Mouse (Mus musculus) mature B cell (primary cell): ENCODE measurements around the gene Plxnc1.

Experiments
- in situ Hi-C: fragments of 300-500 bp; cut with MboI; formaldehyde crosslinking; loops from 2 replicates; pipeline ENCODE4 v1.14.3; 2019

Plxnc1 gene

GRCm38 (mm10) chr10:94947915-94948675 lies 3.5 kb upstream of the Plxnc1 start:
- in situ Hi-C loops, result loop anchor here (25.0 kb wide), 1 partner anchor 111 kb away; no protein-coding TSS in a partner anchor

- in situ Hi-C loops, result loop anchor here (25.0 kb wide), 1 partner anchor 110 kb away; no protein-coding TSS in a partner anchor
Observed at GRCm38 (mm10) chr10:94947386-94947785, 2.8 kb upstream of the Plxnc1 start.

GRCm38 (mm10) chr10:94945206-94945711 lies 624 bp upstream of the Plxnc1 start:
- in situ Hi-C loops, result loop anchor here (25.0 kb wide), 1 partner anchor 108 kb away; no protein-coding TSS in a partner anchor

DNA sequence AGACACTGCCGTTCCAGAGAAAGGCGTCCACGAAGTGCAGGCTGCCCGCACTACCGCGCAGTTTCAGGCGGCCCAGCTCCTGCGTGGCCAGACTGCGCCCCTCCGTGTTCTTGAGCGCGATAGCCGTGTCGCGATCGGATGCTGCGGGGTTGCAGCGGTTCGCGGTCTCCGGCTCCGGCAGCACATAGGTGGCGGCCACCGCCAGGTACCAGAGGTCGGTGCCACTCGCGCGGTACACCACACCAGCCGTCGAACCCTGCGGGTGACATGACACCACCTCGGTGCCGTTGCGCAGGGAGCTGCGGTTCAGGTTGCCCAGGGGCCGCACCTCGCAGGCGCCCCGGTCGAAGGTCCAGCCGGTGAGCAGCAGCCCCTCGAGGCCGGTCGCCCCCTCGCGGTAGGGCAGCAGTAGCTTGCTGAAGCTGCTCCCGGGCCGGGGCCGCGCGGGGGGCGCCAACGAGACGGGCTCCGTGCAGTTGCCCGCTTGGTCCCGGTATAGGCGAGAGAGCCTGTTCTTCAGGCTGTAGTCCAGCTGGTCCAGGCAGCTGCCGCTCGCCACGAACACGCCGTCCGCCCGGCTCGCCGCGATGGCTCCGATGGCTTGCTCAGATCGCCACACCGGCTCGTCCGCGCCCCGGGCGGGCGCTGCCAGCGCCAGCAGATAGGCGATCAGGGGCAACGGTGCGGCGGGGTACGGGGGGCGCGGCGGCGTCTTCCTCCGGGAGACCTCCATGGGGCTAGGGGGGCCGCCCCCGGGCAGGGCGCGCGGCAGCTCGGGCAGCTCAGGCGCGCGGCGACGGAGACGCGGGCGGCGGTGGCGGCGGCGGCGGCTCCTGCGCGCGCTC lies 567 bp downstream of the Plxnc1 start:
- in situ Hi-C loops, result loop anchor here (25.0 kb wide), 1 partner anchor 107 kb away; no protein-coding TSS in a partner anchor

- in situ Hi-C loops, result loop anchor here (25.0 kb wide), 1 partner anchor 106 kb away; no protein-coding TSS in a partner anchor
Observed at GRCm38 (mm10) chr10:94943401-94943845, 1.2 kb downstream of the Plxnc1 start.

DNA sequence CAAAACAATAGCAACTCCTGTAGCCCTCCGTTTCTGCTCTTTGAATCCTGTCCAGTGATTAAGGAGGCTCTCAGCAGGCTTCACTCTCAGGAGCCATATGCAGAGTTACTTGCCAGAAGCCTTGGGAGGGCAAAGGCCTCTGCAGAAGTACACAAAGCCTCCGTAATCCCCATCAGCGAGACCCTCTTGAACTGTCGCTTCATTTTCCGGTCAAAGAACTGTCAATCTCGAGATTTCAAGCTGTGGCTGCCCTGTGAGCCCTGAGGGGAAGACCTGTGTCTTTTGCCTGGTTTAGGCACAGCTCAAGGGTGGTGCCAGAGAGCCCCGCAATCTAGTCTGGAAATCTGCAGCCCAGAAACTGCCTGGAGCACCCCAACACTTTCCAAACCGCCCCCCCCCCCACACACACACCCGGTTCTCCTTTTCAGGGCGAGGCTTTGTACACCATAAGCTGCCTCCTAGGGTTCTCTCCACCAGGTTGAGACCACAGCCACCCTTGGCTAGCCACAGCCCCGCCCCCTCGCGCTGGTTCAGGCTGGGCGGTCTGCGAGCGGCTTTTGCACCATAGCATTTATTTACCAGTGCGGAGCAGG lies 2.1 kb downstream of the Plxnc1 start:
- in situ Hi-C loops, result loop anchor here (25.0 kb wide), 1 partner anchor 105 kb away; no protein-coding TSS in a partner anchor

- in situ Hi-C loops, result loop anchor here (25.0 kb wide), 1 partner anchor 104 kb away; no protein-coding TSS in a partner anchor
Observed at GRCm38 (mm10) chr10:94941551-94941950, 3.1 kb downstream of the Plxnc1 start.

DNA sequence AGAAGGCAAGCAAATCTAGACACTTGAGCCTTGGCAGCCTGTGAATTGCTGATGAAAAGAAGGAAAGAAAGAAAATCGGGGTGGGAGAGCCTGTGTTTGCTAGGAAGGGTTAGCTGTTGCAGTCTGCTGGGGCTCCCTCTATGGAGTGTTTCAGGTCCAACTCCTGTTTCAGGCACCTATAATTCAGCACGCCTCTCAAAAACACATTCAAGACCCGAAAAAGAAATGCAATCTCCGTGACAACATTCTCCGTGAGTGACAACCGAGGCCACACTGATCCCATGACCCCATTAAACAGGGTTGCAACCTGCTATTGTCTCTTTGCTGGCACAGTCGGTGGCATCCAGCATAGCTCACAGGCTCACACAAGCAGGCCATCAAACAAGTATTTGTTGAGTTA lies 3.8 kb downstream of the Plxnc1 start:
- in situ Hi-C loops, result loop anchor here (25.0 kb wide), 1 partner anchor 103 kb away; no protein-coding TSS in a partner anchor

DNA sequence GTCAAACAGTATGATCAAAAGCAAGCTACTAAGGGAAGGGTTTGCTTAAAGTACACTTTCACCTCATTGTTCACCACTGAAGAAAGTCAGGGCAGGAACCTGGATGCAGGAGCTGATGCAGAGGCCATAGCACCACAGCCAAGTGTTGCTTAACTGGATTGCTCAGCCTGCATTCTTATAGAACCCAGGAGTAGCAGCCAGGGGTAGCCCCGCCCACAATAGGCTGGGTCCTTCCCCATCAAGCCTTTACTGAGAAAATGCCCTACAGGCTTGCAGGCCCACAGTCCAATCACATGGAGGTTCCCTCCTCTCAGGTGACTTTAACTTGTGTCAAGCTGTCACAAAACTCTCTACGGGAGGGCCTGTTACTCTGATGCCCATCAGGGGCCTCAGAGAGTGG lies 4.6 kb downstream of the Plxnc1 start:
- in situ Hi-C loops, result loop anchor here (25.0 kb wide), 1 partner anchor 103 kb away; no protein-coding TSS in a partner anchor

GRCm38 (mm10) chr10:94938899-94939298 lies 5.7 kb downstream of the Plxnc1 start:
- in situ Hi-C loops, result loop anchor here (25.0 kb wide), 1 partner anchor 102 kb away; no protein-coding TSS in a partner anchor

DNA sequence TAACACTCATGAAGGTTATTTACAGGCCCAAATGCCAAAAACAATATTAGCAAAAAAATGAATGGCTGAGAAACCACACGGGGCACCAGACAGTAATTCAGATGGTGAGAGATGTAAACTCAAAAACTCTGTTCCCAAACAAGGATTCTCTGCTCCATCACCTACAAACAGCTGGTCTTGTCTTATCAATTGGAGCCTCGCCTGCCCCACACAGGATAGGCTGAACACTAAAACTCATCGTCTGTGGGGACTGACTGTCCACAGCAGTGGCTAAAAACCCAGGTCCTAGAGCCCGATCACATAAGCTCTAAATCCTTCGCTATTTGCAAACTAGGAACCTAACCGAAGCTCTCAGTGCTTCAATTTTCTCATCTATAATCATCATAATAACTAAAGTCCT lies 6.3 kb downstream of the Plxnc1 start:
- in situ Hi-C loops, result loop anchor here (25.0 kb wide), 1 partner anchor 101 kb away; no protein-coding TSS in a partner anchor

GRCm38 (mm10) chr10:94935270-94935669 lies 9.4 kb downstream of the Plxnc1 start:
- in situ Hi-C loops, result loop anchor here (25.0 kb wide), 1 partner anchor 98 kb away; no protein-coding TSS in a partner anchor

- in situ Hi-C loops, result loop anchor here (25.0 kb wide), 1 partner anchor 97 kb away; no protein-coding TSS in a partner anchor
Observed at GRCm38 (mm10) chr10:94934151-94934614, 10.5 kb downstream of the Plxnc1 start.

GRCm38 (mm10) chr10:94931961-94932832 lies 12.4 kb downstream of the Plxnc1 start:
- in situ Hi-C loops, result loop anchor here (25.0 kb wide), 1 partner anchor 95 kb away; no protein-coding TSS in a partner anchor

DNA sequence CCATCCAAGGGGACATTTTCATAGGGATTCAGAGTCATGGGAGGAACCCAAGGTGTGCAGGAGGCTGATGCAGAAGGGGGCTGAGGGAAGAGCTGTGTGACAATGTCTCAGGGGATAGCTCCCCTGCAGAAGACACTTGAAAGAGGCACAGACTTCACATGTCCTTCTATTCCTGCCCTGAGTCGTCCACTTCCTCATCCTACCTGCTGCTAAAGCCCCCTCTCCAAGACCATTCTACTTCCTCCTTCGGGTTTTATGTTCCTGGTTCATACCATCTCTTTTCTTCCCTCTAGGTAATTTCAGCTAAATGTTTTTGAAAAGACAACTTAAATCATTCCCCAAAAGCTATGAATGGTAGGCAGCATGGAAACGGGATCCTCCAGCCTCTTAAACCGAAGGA lies 16.5 kb downstream of the Plxnc1 start:
- in situ Hi-C loops, result loop anchor here (25.0 kb wide), 1 partner anchor 91 kb away; no protein-coding TSS in a partner anchor

GRCm38 (mm10) chr10:94926297-94926696 lies 18.3 kb downstream of the Plxnc1 start:
- in situ Hi-C loops, result loop anchor here (25.0 kb wide), 1 partner anchor 89 kb away; no protein-coding TSS in a partner anchor

DNA sequence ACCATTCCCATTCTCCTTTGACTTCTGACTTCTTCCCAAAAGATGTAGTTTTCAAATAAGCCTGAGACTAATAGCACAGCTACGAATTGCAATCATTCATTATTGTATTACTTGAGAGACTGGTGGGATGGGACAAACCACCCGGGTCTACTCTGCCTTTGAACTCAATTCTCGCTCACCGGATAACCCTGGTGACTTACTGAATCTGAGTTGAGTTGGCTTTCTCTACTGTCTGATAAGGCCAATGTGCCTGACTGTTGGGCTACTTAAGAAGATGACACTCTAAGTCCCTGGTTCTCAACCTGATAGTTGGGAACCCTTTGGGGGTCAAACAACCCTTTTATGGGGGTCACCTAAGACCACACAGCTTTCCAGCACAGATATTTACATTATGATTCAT lies 19.8 kb downstream of the Plxnc1 start:
- in situ Hi-C loops, result loop anchor here (25.0 kb wide), 1 partner anchor 88 kb away; no protein-coding TSS in a partner anchor

DNA sequence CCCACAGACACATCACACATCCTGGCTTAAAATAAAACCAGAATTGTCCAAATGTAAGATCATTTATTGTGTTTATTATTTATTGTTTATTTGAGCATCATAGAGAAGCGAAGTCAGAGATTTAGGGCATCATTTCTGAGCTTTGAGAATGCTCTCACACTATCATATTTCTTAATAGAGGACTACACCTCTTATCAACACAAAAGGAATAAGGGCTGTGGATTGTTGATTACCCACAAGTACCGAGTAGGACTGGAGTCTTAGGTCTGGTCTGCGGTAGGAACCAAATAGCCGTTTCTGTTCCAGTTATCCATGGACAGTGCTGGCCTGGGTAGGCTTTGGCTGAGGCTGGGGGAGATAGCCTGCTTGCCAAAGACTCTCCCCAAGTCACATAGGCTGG lies 20.2 kb downstream of the Plxnc1 start:
- in situ Hi-C loops, result no loop called here

DNA sequence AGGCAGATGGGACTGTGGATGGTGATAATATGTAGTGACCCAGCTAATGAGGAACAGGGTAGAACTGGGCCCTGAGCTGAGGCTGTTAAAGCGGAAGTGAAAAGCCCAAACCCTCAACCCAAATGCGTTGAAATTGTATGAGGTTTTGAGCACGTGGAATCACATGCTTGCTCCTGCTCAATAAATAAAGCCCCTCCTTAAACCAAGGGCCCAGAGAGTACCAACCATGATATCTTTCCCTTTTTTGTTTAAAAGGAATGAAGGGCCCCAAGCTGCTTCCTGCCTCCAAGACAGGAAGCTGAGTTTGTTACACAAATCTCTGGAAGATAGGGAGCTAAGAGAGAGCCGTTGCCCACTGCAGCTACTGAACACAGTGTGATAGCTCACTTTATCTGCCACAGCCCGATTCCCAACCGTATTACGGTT lies 21.3 kb downstream of the Plxnc1 start:
- in situ Hi-C loops, result no loop called here

DNA sequence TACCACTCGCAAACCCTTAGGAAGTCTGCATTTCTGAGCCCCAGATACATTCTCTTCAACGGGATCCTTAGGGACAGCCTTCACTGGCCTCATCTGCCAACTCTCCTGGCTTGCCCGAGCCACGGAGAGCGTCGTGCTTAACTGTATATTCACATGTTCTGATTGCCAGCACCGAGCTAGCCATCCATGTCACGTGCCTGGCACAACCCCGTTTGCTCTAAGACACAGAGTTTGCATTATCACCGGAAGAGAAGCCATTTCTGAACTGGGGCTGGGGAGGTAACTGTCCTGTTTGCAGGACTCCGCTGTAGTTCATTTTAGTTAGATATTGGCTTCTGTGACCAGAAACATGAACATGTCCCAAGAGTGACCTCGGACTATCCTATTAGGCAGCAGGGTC lies 21.8 kb downstream of the Plxnc1 start:
- in situ Hi-C loops, result no loop called here
